Mouse (Mus musculus): ENCODE measurements at regions not wholly inside any gene's neighbourhood (a gene's known extent, or its start where the extent isn't known, plus 50 kb on each side); places are given as distances from the start of the nearest gene placed in this dataset.

DNA sequence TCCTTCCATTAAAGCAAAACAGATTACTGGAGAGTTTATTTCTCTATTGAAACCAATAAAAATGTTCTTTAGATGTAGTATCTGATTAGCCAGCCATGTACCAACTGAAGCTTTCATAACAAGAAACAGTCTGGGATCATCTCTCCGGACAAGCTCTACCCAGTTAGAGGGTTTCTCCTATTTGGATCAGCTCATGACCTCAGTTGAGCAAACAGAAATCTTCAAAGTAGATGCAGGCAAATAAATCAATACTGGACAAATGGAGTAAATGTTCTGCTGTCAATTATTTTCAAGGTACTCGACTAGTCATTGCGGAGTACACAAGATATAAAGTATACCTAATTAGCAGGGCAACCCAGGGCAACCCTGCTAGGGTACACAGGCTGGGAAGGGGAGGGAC lies 67.4 kb downstream of the Avpr1a start:
- no peak for DNase-seq

- DNase-seq = no peak
Observed at GRCm38 (mm10) chr10:122519274-122519790, 71.0 kb downstream of the Avpr1a start.

DNA sequence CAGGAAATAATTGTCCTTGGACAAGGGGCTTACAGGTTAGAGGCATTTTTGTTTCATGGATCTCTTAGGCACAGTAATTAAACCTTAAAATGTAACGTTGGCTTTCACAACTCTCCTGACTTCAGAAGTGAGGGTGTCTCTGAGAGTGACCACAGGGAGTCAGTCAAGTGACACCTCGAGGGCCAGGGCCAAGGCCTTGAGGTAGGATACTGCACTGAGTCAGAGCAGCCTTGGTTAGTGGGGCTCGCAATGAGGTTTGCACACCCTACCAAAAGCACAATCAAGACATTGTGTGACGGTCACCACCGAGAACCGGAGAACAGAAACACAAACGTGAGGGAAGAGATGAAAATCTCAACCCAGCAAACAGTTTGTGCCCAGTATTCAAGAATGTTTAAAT lies 71.7 kb downstream of the Avpr1a start:
- DNase-seq = no peak

- no peak for DNase-seq
Observed at GRCm38 (mm10) chr10:122522631-122523030, 74.3 kb downstream of the Avpr1a start.

- peak in 1 of 2 experiments; percentile 8 for DNase-seq
Observed at GRCm38 (mm10) chr10:122525360-122525759, 77.1 kb downstream of the Avpr1a start.

- peak in 1 of 2 experiments; percentile 16 for DNase-seq
Observed at GRCm38 (mm10) chr10:122525807-122526206, 77.5 kb downstream of the Avpr1a start.

DNA sequence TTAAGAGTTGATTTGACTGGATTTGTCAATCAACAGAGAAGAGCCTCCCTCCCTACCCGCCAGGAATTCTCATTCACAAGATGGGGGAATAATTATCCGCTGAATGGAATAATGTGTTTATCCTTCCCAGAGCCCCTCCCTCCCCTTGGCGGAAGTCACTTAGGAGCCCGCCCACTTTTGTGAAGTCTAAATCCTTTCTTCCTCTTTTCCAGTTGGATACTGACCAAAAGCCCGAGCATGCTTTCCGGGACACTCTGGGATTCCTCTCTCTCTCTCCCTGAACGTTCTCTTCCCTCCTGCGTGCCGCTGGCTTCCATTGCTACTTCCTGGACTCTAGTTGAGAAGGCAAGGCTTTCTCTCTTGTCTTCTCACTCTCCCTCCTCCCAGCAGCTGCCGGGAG lies 79.9 kb downstream of the Avpr1a start:
- no peak for DNase-seq

DNA sequence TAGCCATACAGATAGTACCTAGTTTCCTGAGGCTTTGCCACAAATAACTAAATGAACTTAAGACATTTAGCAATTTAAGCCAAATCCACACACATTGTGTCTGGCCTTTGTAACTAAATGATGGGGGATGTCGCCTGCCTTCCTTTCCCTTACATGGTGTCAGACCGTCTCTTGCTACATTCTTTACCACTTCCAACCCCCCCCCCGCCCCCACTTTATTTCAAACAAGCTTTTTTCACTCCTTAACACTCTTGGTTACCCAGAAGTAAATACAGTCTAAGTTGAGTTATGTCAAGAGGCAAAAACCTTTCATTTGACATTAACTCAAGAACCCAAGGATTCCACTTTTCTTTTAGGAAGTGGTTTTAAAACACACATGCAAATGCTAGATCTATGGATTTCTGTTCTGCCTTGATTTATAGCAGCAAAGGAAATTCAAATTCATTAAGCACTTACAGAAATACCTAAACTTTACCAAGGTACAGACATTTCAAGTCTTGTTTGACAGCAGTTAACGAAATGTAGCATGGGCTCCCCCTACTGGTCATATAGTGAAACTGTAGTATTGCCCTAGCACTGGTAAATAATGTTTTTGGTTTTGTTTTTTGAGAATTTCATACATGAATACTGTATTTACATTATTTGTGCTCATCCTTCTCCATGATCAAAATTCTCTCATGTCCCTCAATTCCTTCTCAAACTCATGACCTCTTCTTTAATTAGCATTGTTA lies 80.8 kb downstream of the Avpr1a start:
- DNase-seq = peak; percentile 62

DNA sequence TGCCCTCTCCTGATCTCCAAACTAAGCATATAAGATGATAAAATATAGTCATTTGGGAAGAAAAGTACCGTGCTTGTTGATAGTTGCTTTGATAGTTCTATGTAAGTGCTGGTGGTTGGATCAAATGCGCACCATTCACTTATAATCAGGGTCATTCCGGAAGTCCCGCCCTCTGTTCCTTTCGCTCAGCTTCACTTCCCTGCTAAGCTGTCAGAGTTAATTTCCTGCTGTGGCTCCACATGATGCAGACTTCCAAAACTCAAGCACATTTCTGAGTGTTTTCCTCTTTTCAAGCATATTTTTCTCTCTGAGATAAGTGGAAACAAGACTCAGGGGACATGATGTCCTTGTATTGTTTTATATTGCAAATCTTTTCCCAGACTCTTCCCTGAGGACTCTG lies 86.4 kb downstream of the Avpr1a start:
- DNase-seq = no peak

DNA sequence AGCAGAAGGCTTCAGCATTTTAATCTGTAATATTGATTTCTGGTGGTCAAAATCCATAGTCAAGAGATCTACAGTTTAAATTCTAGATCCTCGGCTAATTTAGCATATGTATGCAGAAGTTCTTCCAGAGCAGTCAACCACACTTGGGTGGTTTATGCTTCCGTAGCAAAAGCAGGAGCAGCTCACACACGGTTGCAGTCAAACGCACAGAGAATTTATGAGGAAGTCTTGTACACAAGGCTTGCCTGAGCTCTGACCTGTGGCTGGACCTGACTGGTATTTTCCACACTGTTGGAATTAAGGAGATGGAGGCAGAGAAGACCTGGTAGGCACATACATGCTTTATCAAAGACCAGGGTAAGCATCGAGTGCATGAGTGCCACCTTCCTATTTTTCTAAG lies 86.8 kb downstream of the Avpr1a start:
- no peak for DNase-seq

DNA sequence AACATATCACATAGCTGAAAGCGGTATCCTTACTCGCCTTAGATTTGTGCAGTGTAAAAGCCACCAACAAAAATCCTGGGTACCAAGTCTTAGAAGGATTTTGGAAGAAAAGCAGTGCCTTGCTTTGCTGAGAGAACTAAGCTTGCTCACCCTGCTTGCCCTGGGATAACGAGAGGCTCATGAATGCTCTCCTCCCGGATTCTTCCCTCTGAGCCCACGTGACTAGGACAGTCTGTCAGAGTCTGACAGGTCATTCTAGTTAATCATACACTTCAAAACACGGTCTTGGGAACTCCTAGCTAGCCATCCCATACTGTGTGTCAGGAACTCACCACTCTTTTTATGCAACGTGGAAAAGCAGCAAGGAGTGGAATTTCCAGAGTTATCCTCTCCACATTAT lies 91.4 kb downstream of the Avpr1a start:
- no peak for DNase-seq

DNA sequence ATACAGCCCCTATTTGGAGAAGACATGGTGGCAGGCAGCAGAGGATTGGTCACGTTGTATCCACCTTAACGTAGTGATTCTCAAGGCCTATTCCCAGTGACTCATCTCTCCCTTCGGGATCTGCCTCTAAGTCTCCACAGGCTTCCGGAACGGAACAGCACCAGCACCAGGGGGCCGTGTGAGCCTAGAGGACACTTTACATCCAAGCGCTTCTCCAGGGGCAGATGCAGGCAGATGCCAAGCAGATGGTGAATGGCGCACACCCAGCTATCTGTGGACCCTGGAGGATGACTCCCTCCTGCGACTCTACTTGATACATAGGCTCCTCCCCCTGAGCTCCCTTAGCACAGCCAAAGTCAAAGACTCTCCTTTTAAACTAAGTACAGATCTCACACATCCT lies 94.3 kb downstream of the Avpr1a start:
- DNase-seq = no peak

DNA sequence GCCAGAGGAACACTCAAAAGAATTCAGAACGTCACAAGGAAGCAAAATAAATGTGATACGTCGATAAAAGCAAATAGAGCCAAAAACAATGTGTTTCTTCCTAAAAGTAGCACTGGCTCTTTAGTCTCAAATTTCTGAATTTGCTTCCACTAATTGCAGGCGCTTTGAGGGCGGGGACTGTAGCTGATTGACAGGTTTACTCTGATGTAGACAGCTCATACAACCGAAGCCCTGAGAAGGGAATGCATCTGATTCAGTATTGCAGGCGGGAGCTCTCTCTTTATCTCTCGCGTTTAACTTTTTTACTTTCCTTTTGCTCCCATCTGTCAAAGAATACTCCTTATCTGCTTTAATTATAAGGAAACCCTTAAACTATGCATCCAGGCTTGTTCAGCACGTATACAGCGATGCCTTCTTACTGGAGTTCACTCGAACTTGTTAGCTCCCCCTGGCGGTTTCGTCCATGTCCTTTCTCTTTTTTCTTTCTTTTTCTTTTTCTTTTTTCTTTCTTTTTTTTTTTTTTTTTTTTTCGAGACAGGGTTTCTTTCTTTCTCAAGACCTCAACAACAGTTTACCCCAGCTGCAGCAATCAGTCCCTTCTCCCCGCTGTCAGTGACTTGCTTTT lies 95.9 kb downstream of the Avpr1a start:
- peak; percentile 75 to 87 for DNase-seq

- no peak for DNase-seq
Observed at GRCm38 (mm10) chr10:122545029-122545428, 96.7 kb downstream of the Avpr1a start.

DNA sequence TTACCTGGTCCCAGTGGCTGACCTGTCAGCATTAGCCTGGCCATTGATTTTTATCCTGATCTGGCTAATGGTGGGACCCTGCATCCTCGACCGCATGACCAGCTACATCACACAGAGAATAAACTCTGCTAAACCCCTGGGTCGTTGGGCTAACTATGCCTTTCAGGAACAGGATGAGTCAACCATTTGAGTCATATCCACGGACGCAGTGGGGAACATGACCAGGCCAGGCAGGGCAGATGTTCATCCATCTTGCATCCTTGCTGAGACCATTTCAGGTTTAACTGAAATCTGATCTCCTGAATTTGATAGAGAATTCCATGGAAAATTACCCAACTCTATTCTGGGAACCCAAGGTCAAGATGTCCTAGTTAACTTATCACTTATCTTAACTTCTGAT lies 103.3 kb downstream of the Avpr1a start:
- no peak for DNase-seq

GRCm38 (mm10) chr10:122553124-122553822 lies 105.0 kb downstream of the Avpr1a start:
- peak; percentile 72 to 79 for DNase-seq

GRCm38 (mm10) chr10:122553851-122554250 lies 105.6 kb downstream of the Avpr1a start:
- DNase-seq = no peak

GRCm38 (mm10) chr10:122558660-122559059 lies 110.4 kb downstream of the Avpr1a start:
- DNase-seq = no peak

DNA sequence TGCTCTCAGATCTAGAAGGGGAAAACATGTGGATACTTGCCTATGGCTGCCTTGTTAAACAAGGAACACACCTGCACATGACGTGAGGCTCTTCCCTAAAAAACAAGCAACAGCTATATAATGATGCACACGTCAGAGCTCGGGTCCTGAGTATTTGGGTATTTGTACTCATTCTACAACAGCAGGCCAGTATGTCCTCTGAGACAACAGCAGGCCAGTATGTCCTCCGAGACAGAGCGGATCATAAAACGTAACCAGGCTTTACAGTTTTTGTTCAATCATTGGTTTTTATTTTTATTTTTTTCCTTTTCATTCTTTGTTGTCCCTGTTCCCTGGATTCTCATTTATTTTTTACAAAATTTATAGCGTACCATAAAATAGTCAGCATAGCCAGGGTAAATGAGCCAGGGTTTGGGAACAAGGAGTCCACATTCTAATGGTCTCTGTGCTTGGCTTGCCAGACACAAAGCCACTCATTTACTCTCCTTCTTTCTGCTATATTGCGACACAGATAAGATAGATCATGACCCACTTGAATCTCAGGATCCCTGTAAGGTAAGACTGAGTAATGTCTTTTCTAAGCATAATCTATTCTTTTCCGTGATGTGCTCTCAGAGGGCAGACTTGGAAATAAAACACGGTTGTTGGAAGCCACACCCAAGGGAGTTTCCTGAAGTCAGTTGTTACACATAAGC lies 111.8 kb downstream of the Avpr1a start:
- no peak for DNase-seq

- no peak for DNase-seq
Observed at GRCm38 (mm10) chr10:122561924-122562323, 113.6 kb downstream of the Avpr1a start.

GRCm38 (mm10) chr10:122562542-122562941 lies 114.2 kb downstream of the Avpr1a start:
- no peak for DNase-seq

GRCm38 (mm10) chr10:122563973-122564372 lies 114.6 kb upstream of the Ppm1h start:
- no peak for DNase-seq

DNA sequence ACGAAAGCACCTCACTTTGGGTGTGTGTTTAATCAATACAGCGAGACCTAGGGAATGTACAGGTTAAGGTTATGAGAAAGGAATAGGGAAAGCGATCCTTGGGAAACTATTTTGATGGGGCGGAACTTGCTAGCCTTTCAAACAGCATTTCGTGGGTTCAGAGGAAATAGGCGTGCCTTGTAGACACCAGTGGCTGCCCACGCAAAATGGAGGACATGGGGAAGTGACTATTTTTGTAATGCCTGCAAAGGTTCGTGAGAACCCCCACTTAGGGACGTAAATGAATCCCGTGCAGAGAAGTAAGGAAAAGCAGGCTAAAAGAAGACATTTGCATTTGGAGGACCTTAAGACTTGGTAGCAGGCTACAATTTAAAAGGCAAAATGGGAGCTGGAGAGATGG lies 114.1 kb upstream of the Ppm1h start:
- DNase-seq = no peak
